Mouse (Mus musculus) lung, embryonic 15.5 days (tissue): ENCODE results near the gene Foxk1. TPM values are rescaled to one million over a fixed set of nuclear protein-coding genes. Genes with fewer than 3 reads are reported as not detected.

ENCODE experiments used
- ATAC-seq: fragments of 200-750 bp; cut with Nextera tagmentation; 2 replicates; pipeline ENCODE4 v1.8.0; 2017; ENCODE audit warnings: moderate number of reproducible peaks, borderline replicate concordance; ENCODE audit not compliant: low FRiP score, low TSS enrichment; ENCODE audit errors: extremely low read depth
- H3K27ac ChIP-seq: fragments of 300-500 bp; sonication (generic); 2 replicates; pipeline ENCODE4 v1.5.1; 2015; ENCODE audit warnings: moderate library complexity, mild to moderate bottlenecking, inconsistent platforms
- H3K27me3 ChIP-seq: fragments of 300-500 bp; sonication (generic); 2 replicates; pipeline ENCODE4 v1.6.1; 2015; ENCODE audit warnings: inconsistent platforms
- H3K36me3 ChIP-seq: fragments of 300-500 bp; sonication (generic); 2 replicates; pipeline ENCODE4 v1.6.1; 2015; ENCODE audit warnings: inconsistent platforms
- H3K4me1 ChIP-seq: fragments of 300-500 bp; sonication (generic); 2 replicates; pipeline ENCODE4 v1.6.1; 2015; ENCODE audit warnings: inconsistent platforms
- H3K4me2 ChIP-seq: fragments of 300-500 bp; sonication (generic); 2 replicates; pipeline ENCODE4 v1.6.1; 2015; ENCODE audit warnings: inconsistent platforms, mild to moderate bottlenecking, moderate library complexity
- H3K4me3 ChIP-seq: fragments of 300-500 bp; sonication (generic); 2 replicates; pipeline ENCODE4 v1.5.1; 2015; ENCODE audit warnings: mild to moderate bottlenecking, inconsistent platforms
- H3K9ac ChIP-seq: fragments of 300-500 bp; sonication (generic); 2 replicates; pipeline ENCODE4 v1.6.1; 2015; ENCODE audit warnings: inconsistent platforms
- H3K9me3 ChIP-seq: fragments of 300-500 bp; sonication (generic); 2 replicates; pipeline ENCODE4 v1.6.1; 2016; ENCODE audit warnings: inconsistent platforms
- WGBS: fragments of 180-500 bp; shearing (Covaris S2); methylation state at CpG from one replicate; pipeline ENCODE4 v1.1.7; 2015; 5-methylcytosine and 5-hydroxymethylcytosine counted together
- polyA plus RNA-seq: library from polyadenylated mRNA; unstranded; fragments of >200 nt; fragmentation: Nextera tagmentation; extraction: Ambion mirVana; gene quantifications from 2 replicates; pipeline ENCODE4 v1.2.1, GENCODE M21; 2015

The Foxk1 gene
- polyA plus RNA-seq, 1 experiment from 2014 or later, result 5.7 TPM

DNA sequence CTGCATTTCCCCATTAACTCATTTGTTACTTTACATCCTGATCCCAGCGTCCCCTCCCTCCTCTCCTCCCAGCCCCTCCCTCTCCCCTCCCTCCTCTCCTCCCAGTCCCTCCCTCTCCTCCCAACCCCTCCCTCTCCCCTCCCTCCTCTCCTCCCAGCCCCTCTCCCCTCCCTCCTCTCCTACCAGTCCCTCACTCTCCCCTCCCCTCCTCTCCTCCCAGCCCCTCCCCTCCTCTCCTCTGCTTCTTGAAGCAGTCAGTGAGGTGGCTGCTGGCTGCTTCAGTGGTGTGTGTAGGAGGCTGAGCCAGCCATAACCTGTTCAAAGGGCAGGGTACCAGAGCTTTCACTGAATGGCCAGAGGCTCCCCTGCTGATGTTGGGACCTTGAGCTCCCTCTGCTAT is 50.5 kb downstream of the Foxk1 start:
- peak; percentile 15; the same call in 1 of the 2 replicates for ATAC-seq
- Histone ChIP-seq H3K4me2 (no peak overlapping the region), H3K9me3 (no peaks in the 10 kb centered on the region), H3K9ac (no peak overlapping the region), H3K27me3 (no peaks in the 10 kb centered on the region), H3K4me3 (no peak overlapping the region), H3K4me1 (peaks cover 8% of the 10 kb centered on the region), H3K27ac (no peak overlapping the region), H3K36me3 (peaks cover 51% of the 10 kb centered on the region)
- WGBS, result 13% methylated on average over 1 of the region's 1 CpGs

DNA sequence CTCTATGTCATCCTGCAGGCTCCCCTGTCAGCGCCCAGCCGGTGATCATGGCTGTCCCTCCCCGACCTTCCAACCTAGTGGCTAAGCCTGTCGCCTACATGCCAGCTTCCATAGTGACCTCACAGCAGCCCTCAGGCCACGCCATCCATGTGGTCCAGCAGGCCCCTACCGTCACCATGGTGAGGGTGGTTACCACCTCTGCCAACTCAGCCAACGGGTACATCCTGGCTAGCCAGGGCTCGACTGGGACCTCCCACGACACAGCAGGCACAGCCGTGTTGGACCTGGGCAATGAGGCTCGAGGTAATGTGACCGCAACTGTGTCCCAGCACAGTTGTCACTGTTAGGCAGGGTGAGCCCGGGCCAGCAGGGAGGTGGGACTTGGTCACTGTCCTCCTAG is 52.4 kb downstream of the Foxk1 start:
- WGBS, result 93% methylated on average over 13 of the region's 13 CpGs
- no peak overlapping the region for H3K27ac ChIP-seq

DNA sequence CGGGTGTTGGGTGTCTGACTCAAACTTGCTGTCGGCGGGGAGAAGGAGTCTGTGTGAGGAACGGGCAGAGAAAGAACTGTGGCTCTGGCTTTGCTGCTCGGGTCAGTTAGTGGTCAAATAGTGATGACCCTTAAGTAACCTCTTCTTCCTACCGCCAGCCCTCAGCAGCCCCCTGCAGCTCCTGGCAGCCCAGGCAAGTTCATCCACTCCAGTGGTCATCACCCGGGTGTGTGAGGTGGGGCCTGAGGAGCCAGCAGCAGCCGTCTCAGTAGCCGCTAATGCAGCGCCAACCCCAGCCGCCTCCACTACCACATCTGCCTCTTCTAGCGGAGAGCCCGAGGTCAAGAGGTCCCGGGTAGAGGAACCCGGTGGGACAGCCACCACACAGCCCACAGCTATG is 55.0 kb downstream of the Foxk1 start:
- no peak overlapping the region for H3K4me3 ChIP-seq
- H3K27ac ChIP-seq, result peak overlapping the region; percentile 59; the same call in 1 of the 2 replicates
- no peak overlapping the region for H3K9ac ChIP-seq
- H3K4me1 ChIP-seq, result peaks cover 8% of the 10 kb centered on the region; the same call in 1 of the 2 replicates
- no peaks in the 10 kb centered on the region for H3K9me3 ChIP-seq
- no peaks in the 10 kb centered on the region for H3K27me3 ChIP-seq
- ATAC-seq, result no peak
- WGBS, result 45% methylated on average over 15 of the region's 15 CpGs
- no peak overlapping the region for H3K4me2 ChIP-seq
- peaks cover 45% of the 10 kb centered on the region for H3K36me3 ChIP-seq

More for the DNA sequence above, 52.4 kb downstream of the Foxk1 start:
- peaks cover 62% of the 10 kb centered on the region for H3K36me3 ChIP-seq
- H3K9me3 ChIP-seq, result no peaks in the 10 kb centered on the region
- H3K9ac ChIP-seq, result no peak overlapping the region
- H3K4me1 ChIP-seq, result peaks cover 8% of the 10 kb centered on the region; the same call in 1 of the 2 replicates
- ATAC-seq, result no peak
- H3K4me2 ChIP-seq, result no peak overlapping the region
- H3K4me3 ChIP-seq, result no peak overlapping the region
- no peaks in the 10 kb centered on the region for H3K27me3 ChIP-seq

DNA sequence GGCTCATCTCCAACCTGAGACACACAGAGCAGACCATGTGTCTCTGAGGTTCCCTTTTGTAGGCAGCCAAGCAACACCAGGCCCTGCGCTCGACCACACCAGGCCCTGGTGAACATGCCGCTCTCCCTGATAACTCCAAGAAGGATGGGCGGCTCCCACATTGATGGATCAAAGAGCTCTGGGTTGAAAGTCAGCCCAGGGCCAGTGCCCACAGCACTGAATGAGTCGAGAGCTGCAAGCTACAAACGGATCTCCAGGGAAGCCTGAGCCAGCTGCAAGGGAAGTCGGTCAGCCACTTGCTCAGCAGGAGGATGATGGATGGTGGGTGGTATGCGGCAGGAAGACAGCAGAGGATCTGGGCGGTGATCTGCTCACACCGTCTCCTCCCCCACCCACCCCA is 56.0 kb downstream of the Foxk1 start:
- Histone ChIP-seq H3K4me2 (no peak overlapping the region), H3K27ac (peak overlapping the region; percentile 59), H3K9ac (no peak overlapping the region), H3K4me1 (peaks cover 8% of the 10 kb centered on the region; the same call in 1 of the 2 replicates), H3K27me3 (no peaks in the 10 kb centered on the region), H3K9me3 (no peaks in the 10 kb centered on the region), H3K36me3 (peaks cover 43% of the 10 kb centered on the region), H3K4me3 (no peak overlapping the region)
- WGBS, result 35% methylated on average over 10 of the region's 10 CpGs
- 0 out of 2 replicates have a peak, but pooled peaks have one; percentile 23 for ATAC-seq

DNA sequence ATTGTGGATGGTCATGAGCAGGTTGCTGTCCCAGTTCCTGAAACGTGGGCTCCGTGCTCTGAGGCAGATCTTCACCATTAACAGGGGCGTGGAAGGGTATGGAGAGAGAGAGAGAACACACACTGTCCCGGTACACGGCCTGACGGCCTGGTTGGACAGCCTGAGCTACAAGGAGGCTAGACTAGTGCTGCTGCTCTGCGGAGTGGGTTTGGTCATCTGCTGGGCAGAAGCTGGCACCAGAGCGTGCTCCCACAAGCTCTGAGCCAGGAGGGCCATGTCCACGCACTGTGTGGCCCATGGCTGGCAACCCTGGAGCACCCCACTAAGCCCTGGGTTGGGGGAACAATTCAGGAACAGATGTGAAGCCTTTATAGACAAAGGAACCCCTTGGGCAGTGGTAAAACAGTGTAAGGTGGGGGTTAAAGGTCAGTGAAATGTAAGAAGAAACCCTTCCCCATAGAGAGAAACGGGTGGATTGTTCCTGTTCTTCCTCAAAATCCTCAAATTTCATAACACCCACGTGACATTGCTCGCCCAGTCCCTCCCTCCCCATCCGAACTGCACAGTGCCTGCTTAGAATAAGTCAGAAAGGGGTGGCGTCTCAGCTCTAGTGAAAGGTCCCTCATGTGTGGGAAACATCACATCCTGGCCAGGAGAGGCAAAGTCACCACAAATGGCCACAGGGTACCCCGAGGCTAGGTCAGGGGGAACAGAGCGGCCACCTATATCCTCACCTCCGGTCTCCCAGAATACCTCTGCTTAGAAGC is 57.7 kb downstream of the Foxk1 start:
- Histone ChIP-seq H3K9me3 (no peaks in the 10 kb centered on the region), H3K27me3 (no peaks in the 10 kb centered on the region), H3K4me3 (no peak overlapping the region), H3K4me1 (peaks cover 11% of the 10 kb centered on the region; the same call in 1 of the 2 replicates), H3K9ac (no peak overlapping the region), H3K36me3 (peaks cover 30% of the 10 kb centered on the region), H3K4me2 (no peak overlapping the region), H3K27ac (no peak overlapping the region)
- WGBS, result 85% methylated on average over 17 of the region's 17 CpGs
- ATAC-seq, result no peak

DNA sequence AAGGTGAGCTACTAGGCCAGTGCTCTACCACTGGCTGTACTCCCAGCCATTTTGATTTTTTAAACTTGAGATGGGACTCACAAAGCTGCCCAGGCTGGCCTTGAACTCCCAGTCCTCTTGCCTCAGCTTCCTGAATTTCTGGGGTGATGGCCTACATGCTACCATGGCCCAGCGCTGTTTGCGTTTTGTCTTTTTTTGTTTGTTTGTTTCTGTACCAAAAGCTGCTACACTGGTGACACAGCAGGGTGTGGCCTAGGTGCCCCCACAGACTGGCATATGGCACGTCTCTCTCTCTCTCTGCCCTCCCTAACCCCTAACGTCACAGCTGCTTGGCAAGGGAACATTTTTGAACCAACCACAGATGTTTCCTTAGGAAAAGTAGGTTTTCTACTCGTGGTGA is 58.5 kb downstream of the Foxk1 start:
- no peak for ATAC-seq
- WGBS, result 70% methylated on average over 5 of the region's 5 CpGs

DNA sequence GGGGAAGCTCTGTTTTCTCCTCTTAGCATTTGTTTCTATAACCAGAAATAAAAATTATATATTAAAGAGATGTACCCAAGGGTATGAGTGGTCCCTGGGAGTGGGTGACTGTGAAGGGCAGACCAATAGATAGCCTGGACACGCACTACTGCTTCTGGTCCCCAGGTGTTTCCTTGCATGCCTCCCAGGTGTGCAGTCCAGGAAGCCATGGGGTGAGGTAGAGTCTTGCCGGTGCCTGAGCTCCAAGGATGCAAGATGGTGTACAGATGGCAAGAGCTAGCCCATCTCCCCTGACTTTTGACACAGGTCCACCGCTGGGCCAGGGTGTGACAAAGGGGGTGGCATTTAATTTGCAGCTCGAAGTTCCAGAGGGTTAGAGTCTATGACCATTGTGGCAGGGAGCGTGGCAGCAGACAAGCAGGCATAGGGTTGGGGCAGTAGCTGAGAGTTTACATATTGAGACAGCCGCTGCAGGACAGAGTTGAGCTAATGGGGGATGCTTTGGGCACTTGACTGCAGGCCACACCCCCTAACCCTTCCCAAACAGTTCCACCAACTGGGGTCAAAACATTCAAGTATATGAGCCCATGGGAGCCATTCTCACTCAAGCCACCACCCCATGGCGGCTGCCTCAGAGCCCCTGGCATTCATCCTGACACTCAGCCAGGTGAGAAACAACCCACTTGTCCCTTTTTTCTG is 60.8 kb downstream of the Foxk1 start:
- no peak overlapping the region for H3K4me3 ChIP-seq
- ATAC-seq, result no peak
- H3K27me3 ChIP-seq, result no peaks in the 10 kb centered on the region
- no peak overlapping the region for H3K9ac ChIP-seq
- H3K4me2 ChIP-seq, result no peak overlapping the region
- H3K27ac ChIP-seq, result no peak overlapping the region
- H3K36me3 ChIP-seq, result peaks cover 14% of the 10 kb centered on the region
- H3K9me3 ChIP-seq, result no peaks in the 10 kb centered on the region
- WGBS, result 93% methylated on average over 7 of the region's 7 CpGs
- peaks cover 16% of the 10 kb centered on the region for H3K4me1 ChIP-seq

More for the DNA sequence above, 58.5 kb downstream of the Foxk1 start:
- H3K36me3 ChIP-seq, result peaks cover 21% of the 10 kb centered on the region
- no peak overlapping the region for H3K27ac ChIP-seq
- no peak overlapping the region for H3K9ac ChIP-seq
- H3K4me2 ChIP-seq, result no peak overlapping the region
- no peak overlapping the region for H3K4me3 ChIP-seq
- no peaks in the 10 kb centered on the region for H3K27me3 ChIP-seq
- no peaks in the 10 kb centered on the region for H3K9me3 ChIP-seq
- H3K4me1 ChIP-seq, result peaks cover 18% of the 10 kb centered on the region

DNA sequence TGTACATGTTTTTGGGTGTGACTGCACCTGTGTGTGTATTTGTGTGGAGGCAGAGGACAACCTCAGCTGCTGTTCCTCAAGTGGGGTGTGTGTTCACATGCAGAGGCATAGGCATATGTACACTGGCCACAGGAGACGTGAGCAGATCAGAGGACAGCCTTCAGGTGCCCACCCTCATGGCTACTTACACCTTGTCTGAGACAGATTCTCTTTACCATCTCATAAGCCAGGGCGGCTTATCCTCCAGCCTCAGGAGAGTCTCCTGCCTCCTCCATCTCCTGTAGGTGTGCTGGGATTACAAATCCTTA is 61.3 kb downstream of the Foxk1 start:
- no peak overlapping the region for H3K4me2 ChIP-seq
- H3K9ac ChIP-seq, result no peak overlapping the region
- H3K36me3 ChIP-seq, result peaks cover 11% of the 10 kb centered on the region
- 87% methylated on average over 2 of the region's 2 CpGs for WGBS
- no peak for ATAC-seq
- no peak overlapping the region for H3K4me3 ChIP-seq
- H3K27ac ChIP-seq, result no peak overlapping the region
- no peaks in the 10 kb centered on the region for H3K27me3 ChIP-seq
- peaks cover 13% of the 10 kb centered on the region for H3K4me1 ChIP-seq
- H3K9me3 ChIP-seq, result no peaks in the 10 kb centered on the region

DNA sequence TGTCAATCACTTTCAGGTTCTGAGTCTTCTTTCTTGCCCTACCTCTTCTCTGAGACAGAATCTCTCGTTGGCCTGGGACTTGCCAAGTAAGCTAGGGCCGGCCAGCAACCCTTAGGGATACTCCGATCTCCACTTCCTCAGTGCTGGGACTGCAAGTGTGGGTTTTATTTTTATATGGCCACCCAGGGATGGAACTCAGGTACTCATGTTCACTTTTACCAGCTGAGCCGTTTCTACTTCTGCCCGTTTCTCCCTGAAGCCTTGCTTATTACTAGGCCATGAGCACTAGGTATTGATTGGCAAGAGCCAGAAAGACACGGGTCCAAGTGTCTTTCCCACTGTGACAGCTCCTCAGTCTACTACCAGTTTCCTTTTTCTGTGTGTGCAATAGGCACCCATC is 61.7 kb downstream of the Foxk1 start:
- H3K4me3 ChIP-seq, result peak overlapping the region; percentile 78
- H3K36me3 ChIP-seq, result peaks cover 10% of the 10 kb centered on the region
- H3K9ac ChIP-seq, result 0 out of 2 replicates have a peak overlapping the region, but pooled peaks have one; percentile 45
- 84% methylated on average over 6 of the region's 6 CpGs for WGBS
- ATAC-seq, result no peak
- peak overlapping the region; percentile 90 for H3K27ac ChIP-seq
- H3K4me2 ChIP-seq, result peak overlapping the region; percentile 82
- H3K9me3 ChIP-seq, result no peaks in the 10 kb centered on the region
- peaks cover 13% of the 10 kb centered on the region for H3K4me1 ChIP-seq
- no peaks in the 10 kb centered on the region for H3K27me3 ChIP-seq

DNA sequence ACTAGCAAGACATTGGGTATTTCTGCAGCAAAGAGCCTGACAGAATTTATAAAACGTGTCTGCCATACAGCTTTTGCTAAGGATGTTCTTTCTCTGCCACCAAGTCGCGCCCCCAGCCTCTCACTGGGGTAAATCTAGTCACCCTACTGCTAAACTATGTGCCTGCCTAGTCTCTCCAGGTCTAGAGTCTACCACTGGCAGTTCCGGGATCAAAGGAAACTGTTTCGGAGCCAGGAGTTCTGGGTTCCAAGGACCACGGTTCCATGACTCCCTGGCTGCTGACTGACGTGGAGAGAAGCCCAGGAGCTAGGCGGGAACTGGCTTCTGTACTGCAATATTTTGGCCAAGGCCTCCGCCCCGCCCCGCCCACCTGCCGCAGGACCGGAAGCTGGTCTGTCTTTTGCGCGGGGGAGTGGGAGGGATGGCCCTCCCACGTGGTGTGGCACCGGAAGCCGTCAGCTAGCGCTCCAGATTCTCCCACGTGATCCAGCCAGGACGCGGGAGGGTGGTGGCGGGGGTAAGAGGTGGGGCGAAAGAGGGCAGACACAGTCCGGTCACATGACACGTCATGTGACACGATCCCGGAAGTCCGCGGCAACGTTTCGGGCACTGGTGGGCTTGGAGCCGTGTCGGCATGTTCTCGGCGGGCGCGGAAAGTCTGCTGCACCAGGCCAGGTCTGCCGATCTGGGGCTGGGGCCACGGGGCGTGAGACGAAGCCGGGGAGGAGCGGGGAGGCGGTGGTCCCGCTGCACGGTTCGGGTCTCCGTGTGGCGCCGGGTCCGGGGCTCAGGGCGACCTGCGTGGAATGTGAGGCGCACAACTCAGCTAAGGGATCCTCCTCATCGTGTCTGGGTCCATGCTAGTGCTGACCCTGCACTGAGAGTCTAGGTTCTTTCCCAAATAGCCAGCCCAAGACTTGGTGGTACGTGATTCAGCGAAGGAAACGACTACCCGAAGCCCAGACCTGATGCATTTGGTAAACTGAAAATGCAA is 62.5 kb downstream of the Foxk1 start, which contains the start of gene Ap5z1:
Ap5z1 (plus strand) TSS at position 484 of the 994 bp plus-strand sequence.
- Histone ChIP-seq H3K9ac (peak within 1 kb of the TSS; percentile 63), H3K27ac (peak within 1 kb of the TSS; percentile 90), H3K27me3 (no peaks in the 10 kb centered on the region), H3K4me1 (peaks cover 13% of the 10 kb centered on the region), H3K4me3 (peak within 1 kb of the TSS; percentile 78), H3K36me3 (peaks cover 7% of the 10 kb centered on the region; the same call in 1 of the 2 replicates), H3K9me3 (no peaks in the 10 kb centered on the region), H3K4me2 (peak within 1 kb of the TSS; percentile 82)
- ATAC-seq, result peak; percentile 93
- 1% methylated on average over 60 of the region's 60 CpGs for WGBS

DNA sequence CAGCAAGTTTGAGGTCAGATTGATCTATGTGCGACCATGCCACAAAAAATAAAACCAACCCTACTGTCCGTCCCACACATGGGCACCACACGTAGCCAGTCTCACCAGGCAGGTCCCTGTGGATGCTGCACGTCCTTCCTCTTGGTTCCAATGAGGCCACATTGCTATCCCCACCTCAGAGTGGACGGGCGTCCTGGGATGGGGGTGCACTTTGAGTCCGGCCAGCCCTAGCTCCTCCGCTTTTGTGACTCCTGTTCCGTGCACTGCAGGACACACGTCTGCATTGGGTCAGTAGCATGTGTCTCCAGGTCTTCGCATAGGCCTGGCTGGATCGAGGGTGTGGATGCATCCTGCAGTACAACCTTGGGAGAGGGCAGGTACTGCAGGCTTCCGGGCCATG is 67.1 kb downstream of the Foxk1 start:
- ATAC-seq, result no peak
- Histone ChIP-seq H3K9ac (no peak overlapping the region), H3K27me3 (no peaks in the 10 kb centered on the region), H3K4me1 (peaks cover 11% of the 10 kb centered on the region), H3K9me3 (no peaks in the 10 kb centered on the region), H3K36me3 (peaks cover 12% of the 10 kb centered on the region), H3K4me2 (no peak overlapping the region), H3K27ac (no peak overlapping the region), H3K4me3 (no peak overlapping the region)
- 86% methylated on average over 13 of the region's 13 CpGs for WGBS
